Mouse (Mus musculus): ENCODE results near the gene Gm49510. TPM values are rescaled to one million over a fixed set of nuclear protein-coding genes. Genes with fewer than 3 reads are reported as not detected.
"Not testable (repeated sequence)": the region's sequence is repeated elsewhere in the genome, so short reads cannot be mapped to it uniquely, and the experiment has no call there.

Gene Gm49510
- polyA plus RNA-seq, 1 experiment: not detected

DNA sequence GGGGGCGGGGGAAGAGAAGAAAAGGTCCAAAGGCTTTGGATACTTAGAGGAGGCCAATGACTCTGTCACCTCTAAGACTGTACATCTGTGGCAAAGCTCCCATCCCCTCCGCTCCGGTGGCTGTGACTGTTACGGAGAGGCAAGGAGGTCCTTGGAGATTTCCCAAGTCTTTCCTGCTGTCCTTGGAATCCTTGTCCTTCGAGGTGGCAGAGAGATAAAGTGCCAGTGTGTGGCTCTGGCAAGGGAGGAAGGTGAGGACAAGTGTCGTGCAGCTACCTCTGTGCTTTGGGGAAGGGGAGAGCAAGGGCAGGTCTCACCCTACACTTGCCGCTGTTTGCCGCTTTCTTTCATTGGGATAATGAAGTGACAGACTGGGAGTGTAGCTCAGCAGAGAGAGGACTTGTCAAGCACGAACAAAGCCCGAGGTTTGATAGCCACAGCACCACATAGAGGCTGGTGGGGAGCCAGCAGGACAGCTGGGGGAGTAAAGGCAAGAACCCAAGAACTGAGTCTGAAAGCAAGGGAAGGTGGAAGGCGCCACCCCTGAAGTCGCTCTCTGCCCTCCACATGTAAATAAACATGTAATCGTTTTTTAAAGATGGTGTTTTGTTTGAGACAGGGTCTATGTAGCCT lies 25.5 kb upstream of the Gm49510 start:
- Histone ChIP-seq H3K4me3 (ENCODE audit: control insufficient read depth, low read depth, low read length) (no peak overlapping the region), H3K27ac (ENCODE audit: control insufficient read depth, insufficient read depth, low read depth, low read length) (no peak overlapping the region), H3K27me3 (ENCODE audit: control insufficient read depth, insufficient read depth, low read length) (no peaks in the 10 kb centered on the region), H3K36me3 (ENCODE audit: control insufficient read depth, insufficient read depth, low read length) (no peaks in the 10 kb centered on the region), H3K4me1 (ENCODE audit: control insufficient read depth, insufficient read depth, low read length) (peaks cover 10% of the 10 kb centered on the region)
- no peak for TF ChIP-seq POLR2A (IDR thresholded peaks at IDR 0.05; ENCODE audit: control insufficient read depth, low read depth, low read length)

DNA sequence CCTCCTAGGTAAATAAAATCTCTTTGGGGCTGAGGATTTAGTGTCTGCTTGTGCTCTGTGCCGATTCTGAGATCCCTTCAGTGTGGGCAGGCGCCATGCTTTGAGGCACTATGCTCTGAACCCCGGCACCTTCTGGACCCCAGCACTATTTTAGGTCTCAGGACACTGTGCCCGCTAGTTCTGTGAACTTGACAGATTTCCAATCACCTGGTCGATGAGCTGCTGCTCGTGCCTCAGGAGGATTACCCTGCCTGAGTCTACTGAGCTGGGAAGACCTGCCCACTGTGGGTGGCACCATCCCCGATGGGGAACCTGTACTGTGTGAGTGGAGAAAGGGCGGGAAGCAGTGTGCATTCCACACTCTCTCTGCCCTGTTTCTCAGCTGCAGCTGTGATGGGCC lies 24.5 kb upstream of the Gm49510 start:
- Histone ChIP-seq H3K36me3 (ENCODE audit: control insufficient read depth, insufficient read depth, low read length) (no peaks in the 10 kb centered on the region), H3K4me3 (ENCODE audit: control insufficient read depth, low read depth, low read length) (no peak overlapping the region), H3K27me3 (ENCODE audit: control insufficient read depth, insufficient read depth, low read length) (no peaks in the 10 kb centered on the region), H3K27ac (ENCODE audit: control insufficient read depth, insufficient read depth, low read depth, low read length) (no peak overlapping the region), H3K4me1 (ENCODE audit: control insufficient read depth, insufficient read depth, low read length) (peaks cover 10% of the 10 kb centered on the region)
- TF ChIP-seq CTCF (IDR thresholded peaks at IDR 0.05; ENCODE audit: control insufficient read depth, insufficient read depth, insufficient replicate concordance, low read depth, low read length) (no peak), POLR2A (IDR thresholded peaks at IDR 0.05; ENCODE audit: control insufficient read depth, low read depth, low read length) (no peak)

DNA sequence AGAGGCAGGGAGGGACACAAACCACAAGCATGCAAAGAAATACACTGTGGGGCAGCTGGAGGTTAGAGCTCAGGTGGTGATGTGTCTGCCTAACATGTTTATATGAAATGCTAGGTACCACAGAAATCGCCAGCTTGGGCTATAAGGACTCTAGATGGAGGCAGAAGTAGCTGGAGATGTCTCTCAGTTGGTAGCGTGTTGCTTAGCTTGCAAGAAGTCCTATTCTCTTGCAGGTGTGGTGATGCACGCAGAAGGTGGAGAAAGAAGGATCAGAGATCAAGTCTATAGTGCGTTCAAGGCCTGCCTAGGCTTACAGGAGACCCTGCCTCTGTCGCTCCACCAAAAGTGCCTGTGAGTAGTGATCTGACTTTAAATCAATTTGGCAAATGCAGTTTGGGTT lies 23.9 kb upstream of the Gm49510 start:
- Histone ChIP-seq H3K4me3 (ENCODE audit: control insufficient read depth, low read depth, low read length) (no peak overlapping the region), H3K27me3 (ENCODE audit: control insufficient read depth, insufficient read depth, low read length) (no peaks in the 10 kb centered on the region), H3K4me1 (ENCODE audit: control insufficient read depth, insufficient read depth, low read length) (peaks cover 10% of the 10 kb centered on the region), H3K27ac (ENCODE audit: control insufficient read depth, insufficient read depth, low read depth, low read length) (no peak overlapping the region), H3K36me3 (ENCODE audit: control insufficient read depth, insufficient read depth, low read length) (no peaks in the 10 kb centered on the region)
- TF ChIP-seq CTCF (IDR thresholded peaks at IDR 0.05; ENCODE audit: control insufficient read depth, insufficient read depth, insufficient replicate concordance, low read depth, low read length): no peak
- TF ChIP-seq POLR2A (IDR thresholded peaks at IDR 0.05; ENCODE audit: control insufficient read depth, low read depth, low read length): no peak

DNA sequence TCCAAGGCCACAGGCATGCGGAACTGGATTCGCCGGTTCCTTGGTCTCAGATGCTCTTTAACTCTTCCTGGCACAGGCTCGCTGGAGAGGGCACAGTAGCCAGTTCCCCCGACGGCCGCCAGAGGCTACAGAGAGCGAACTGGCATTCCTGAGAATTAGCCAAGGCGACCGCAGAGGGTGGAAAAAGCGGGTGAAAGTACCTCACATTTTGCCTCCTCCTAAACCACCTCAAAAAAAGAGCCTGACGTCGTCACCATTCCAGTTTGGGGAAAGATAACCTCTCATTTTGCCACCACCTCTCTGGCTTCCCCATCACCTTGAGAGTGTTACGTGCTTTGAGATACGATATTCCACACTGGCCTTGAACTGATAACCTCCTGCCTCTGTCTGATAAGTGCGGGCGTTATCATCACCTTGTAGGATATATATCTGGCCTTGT lies 23.2 kb upstream of the Gm49510 start:
- Histone ChIP-seq H3K4me1 (ENCODE audit: control insufficient read depth, insufficient read depth, low read length) (peaks cover 10% of the 10 kb centered on the region), H3K36me3 (ENCODE audit: control insufficient read depth, insufficient read depth, low read length) (no peaks in the 10 kb centered on the region), H3K27ac (ENCODE audit: control insufficient read depth, insufficient read depth, low read depth, low read length) (peak overlapping the region; percentile 80), H3K4me3 (ENCODE audit: control insufficient read depth, low read depth, low read length) (peak overlapping the region; percentile 83; the same call in 1 of the 2 replicates), H3K27me3 (ENCODE audit: control insufficient read depth, insufficient read depth, low read length) (no peaks in the 10 kb centered on the region)
- TF ChIP-seq POLR2A (IDR thresholded peaks at IDR 0.05; ENCODE audit: control insufficient read depth, low read depth, low read length) (no peak), CTCF (IDR thresholded peaks at IDR 0.05; ENCODE audit: control insufficient read depth, insufficient read depth, insufficient replicate concordance, low read depth, low read length) (peak; percentile 56; the same call in 1 of the 2 replicates)

DNA sequence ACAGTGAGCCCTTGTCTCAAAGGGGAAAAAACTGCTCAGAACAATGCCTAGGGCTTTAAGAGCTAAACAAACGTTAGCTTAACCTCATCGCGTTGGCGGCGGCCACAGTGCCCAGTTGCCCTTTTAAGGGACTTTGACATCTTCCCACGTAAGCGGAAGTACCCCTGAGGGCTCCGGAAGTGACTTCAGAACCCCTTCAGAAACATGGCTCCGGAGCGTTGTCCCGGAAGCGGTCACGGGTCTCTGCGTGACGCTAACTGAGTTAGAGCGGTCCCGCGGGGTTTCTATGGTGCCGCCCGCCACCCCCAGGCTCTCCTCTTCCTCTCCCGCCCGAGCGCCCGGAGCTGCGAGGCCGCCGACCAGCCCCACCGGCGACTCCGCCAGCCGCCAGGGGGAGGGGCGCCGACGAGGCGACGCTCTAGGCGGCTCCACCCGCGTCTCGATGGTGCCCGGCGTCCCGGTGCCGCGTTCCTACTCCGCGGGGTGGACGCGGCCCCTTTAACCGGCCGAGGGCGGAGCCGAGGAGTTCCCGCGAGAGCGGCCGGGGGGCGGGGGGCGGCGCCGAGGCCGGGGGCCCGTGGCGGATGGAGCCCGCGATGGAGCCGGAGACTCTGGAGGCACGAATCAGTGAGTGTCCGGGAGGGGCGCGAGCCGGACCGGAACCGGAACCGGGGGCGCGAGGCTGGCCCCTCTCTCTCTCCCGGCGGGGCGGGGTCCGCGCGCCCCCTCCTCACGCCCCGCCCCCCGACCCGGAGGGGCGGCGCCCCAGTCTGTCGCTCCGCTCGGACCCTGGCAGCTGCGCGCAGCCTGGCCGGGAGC lies 22.3 kb upstream of the Gm49510 start, which contains the start of gene Gga1:
Gga1 (plus strand) TSS at position 200 of the 819 bp plus-strand sequence.
- H3K27ac ChIP-seq (ENCODE audit: control insufficient read depth, insufficient read depth, low read depth, low read length): peak within 1 kb of the TSS; percentile 80
- peaks cover 10% of the 10 kb centered on the region for H3K4me1 ChIP-seq (ENCODE audit: control insufficient read depth, insufficient read depth, low read length)
- no peaks in the 10 kb centered on the region for H3K27me3 ChIP-seq (ENCODE audit: control insufficient read depth, insufficient read depth, low read length)
- TF ChIP-seq POLR2A (IDR thresholded peaks at IDR 0.05; ENCODE audit: control insufficient read depth, low read depth, low read length): peak; percentile 62; the same call in 1 of the 2 replicates
- TF ChIP-seq CTCF (IDR thresholded peaks at IDR 0.05; ENCODE audit: control insufficient read depth, insufficient read depth, insufficient replicate concordance, low read depth, low read length): no peak
- H3K36me3 ChIP-seq (ENCODE audit: control insufficient read depth, insufficient read depth, low read length): no peaks in the 10 kb centered on the region
- H3K4me3 ChIP-seq (ENCODE audit: control insufficient read depth, low read depth, low read length): peak within 1 kb of the TSS; percentile 83

DNA sequence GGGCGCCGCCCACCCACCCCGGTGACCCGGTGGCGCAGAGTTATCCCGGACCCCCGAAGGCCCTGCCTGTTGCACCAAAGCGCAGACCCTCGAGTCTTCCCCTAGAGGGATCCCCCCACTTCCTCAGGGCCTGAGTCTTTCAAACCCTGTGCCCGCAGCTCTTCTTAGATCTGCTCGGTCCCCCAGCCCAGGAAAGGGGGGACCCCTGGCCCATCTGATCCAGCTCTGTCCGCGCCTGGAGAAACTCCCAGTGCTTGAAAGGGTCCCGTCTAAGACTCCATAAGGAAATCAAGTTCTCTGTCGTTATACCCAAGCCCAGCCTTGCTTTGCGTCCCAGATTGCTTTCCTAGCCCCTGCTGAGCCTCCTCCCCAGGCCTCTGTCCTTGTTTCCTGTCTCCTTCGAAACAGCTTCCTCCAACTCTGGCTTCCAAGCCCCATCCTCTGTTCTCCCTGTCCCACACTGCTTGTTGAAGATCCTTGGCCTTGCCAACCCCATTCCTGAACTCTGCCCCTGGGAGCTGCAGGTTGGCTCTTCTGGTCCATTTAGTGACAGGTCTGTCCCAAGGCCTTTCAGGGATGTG lies 21.6 kb upstream of the Gm49510 start:
- Histone ChIP-seq H3K4me1 (ENCODE audit: control insufficient read depth, insufficient read depth, low read length) (peaks cover 10% of the 10 kb centered on the region), H3K4me3 (ENCODE audit: control insufficient read depth, low read depth, low read length) (peak overlapping the region; percentile 83), H3K27ac (ENCODE audit: control insufficient read depth, insufficient read depth, low read depth, low read length) (peak overlapping the region; percentile 73), H3K27me3 (ENCODE audit: control insufficient read depth, insufficient read depth, low read length) (no peaks in the 10 kb centered on the region), H3K36me3 (ENCODE audit: control insufficient read depth, insufficient read depth, low read length) (no peaks in the 10 kb centered on the region; the same call in 1 of the 2 replicates)
- TF ChIP-seq CTCF (IDR thresholded peaks at IDR 0.05; ENCODE audit: control insufficient read depth, insufficient read depth, insufficient replicate concordance, low read depth, low read length) (no peak), POLR2A (IDR thresholded peaks at IDR 0.05; ENCODE audit: control insufficient read depth, low read depth, low read length) (0 out of 2 replicates have a peak, but pooled peaks have one; percentile 1)

DNA sequence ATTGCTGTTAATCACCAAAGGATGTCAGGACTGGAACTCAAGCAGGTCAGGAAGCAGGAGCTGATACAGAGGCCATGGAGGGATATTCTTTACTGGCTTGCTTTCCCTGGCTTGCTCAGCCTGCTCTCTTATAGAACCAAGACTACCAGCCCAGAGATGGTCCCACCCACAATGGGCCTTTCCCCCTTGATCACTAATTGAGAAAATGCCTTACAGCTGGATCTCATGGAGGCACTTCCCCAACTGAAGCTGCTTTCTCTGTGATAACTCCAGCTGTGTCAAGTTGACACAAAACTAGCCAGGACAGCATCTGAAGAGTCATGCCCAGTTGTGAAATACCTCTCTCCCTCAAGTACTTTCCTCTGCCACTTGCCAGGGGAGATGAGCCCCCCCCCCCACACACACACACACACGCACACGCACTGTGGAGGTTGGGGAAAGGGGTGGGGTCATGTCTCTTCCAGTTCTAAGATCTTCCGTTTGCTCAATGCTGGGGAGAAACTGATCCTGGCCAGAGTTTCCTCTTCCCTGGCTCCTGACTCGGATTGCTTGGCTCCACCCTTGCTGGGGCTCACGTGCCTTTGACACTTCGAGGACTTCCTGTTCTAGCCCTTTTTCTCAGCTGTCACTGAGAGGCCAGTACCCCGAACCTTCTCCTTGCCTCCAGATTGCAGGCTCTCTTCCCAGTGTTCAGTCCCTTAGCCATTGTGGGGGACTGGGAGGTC lies 20.5 kb upstream of the Gm49510 start:
- H3K36me3 ChIP-seq (ENCODE audit: control insufficient read depth, insufficient read depth, low read length); H3K27me3 ChIP-seq (ENCODE audit: control insufficient read depth, insufficient read depth, low read length); H3K27ac ChIP-seq (ENCODE audit: control insufficient read depth, insufficient read depth, low read depth, low read length); H3K4me3 ChIP-seq (ENCODE audit: control insufficient read depth, low read depth, low read length): not testable (repeated sequence)
- peaks cover 10% of the 10 kb centered on the region for H3K4me1 ChIP-seq (ENCODE audit: control insufficient read depth, insufficient read depth, low read length)

Data from testis, adult 2 months (tissue).